Comparison of ENCODE assay signal across 8 mouse cellular contexts in genomic region chr3:101896893-101897292, GRCm38 (mm10). TPM values are rescaled to one million over a fixed set of nuclear protein-coding genes. Genes with fewer than 3 reads are reported as not detected.
A peak's percentile ranks its signal among the peaks of the same experiment; 100 is the strongest.
DNase-seq lines count a peak whose midpoint lies in the region; ATAC-seq and TF ChIP-seq lines count a peak whose summit lies in the region.

No protein-coding gene starts in this region.

- peak; percentile 71 for DNase-seq in kidney, adult 18-20 months
- peak; percentile 79 to 82 for DNase-seq in cerebellum, adult 2 months
- DNase-seq in frontal cortex, adult 2 months (ENCODE audit: extremely low spot score in 1 of 2, low spot score in 1 of 2), result peak; percentile 50 to 83
- DNase-seq in hindlimb bud, embryonic 11.5 days (ENCODE audit: extremely low spot score, low read depth, low spot score), result peak; percentile 74
- DNase-seq in left cerebral cortex, postnatal 14 days (ENCODE audit: low spot score in 2 of 2), result peak; percentile 77 to 85
- DNase-seq in midbrain, postnatal 0 days (ENCODE audit: low spot score), result peak; percentile 96
- DNase-seq in spleen, postnatal 10 days (ENCODE audit: low spot score in 2 of 2), result peak; percentile 23 to 65

- intact Hi-C loops in left cerebral cortex, postnatal 14 days (cut with DNase I), result loop anchor here (5.0 kb wide), 1 partner anchor 165 kb away; no protein-coding TSS in a partner anchor

- peak; percentile 96 for TF ChIP-seq CTCF in cerebellum, adult 2 months (IDR thresholded peaks at IDR 0.05; ENCODE audit: borderline replicate concordance, insufficient read depth, low read depth, low read length)
- peak; percentile 98 for TF ChIP-seq CTCF in midbrain, postnatal 0 days (IDR thresholded peaks at IDR 0.05)

- no peaks in the 10 kb centered on the region for H3K9me3 ChIP-seq in kidney, embryonic 16.5 days (ENCODE audit: low read length)
- no peaks in the 10 kb centered on the region for H3K9me3 ChIP-seq in midbrain, postnatal 0 days (ENCODE audit: low read length)

- no peak overlapping the region for H3K9ac ChIP-seq in kidney, embryonic 16.5 days (replicated peaks; ENCODE audit: low read length)
- H3K9ac ChIP-seq in midbrain, postnatal 0 days (replicated peaks; ENCODE audit: low read length, poor library complexity, severe bottlenecking), result no peak overlapping the region

- no peaks in the 10 kb centered on the region for H3K4me1 ChIP-seq in kidney, embryonic 16.5 days (ENCODE audit: insufficient read depth, low read length)
- H3K4me1 ChIP-seq in cerebellum, adult 2 months (ENCODE audit: control insufficient read depth, insufficient read depth, low read length), result no peaks in the 10 kb centered on the region; the same call in 1 of the 2 replicates
- no peaks in the 10 kb centered on the region for H3K4me1 ChIP-seq in midbrain, postnatal 0 days (ENCODE audit: insufficient read depth, low read length)

- ATAC-seq in kidney, embryonic 16.5 days (ENCODE audit: low FRiP score, low TSS enrichment), result no peak
- peak; percentile 54; the same call in 1 of the 2 replicates for ATAC-seq in midbrain, postnatal 0 days (ENCODE audit: low FRiP score)

- no peak overlapping the region for H3K27ac ChIP-seq in kidney, embryonic 16.5 days (ENCODE audit: low read length)
- no peak overlapping the region for H3K27ac ChIP-seq in cerebellum, adult 2 months (ENCODE audit: insufficient read depth, low read length)
- H3K27ac ChIP-seq in midbrain, postnatal 0 days (ENCODE audit: low read depth, low read length), result no peak overlapping the region

- 26% methylated on average over 9 of the region's 9 CpGs for WGBS in kidney, embryonic 16.5 days
- WGBS in cerebellum, adult 2 months, result 41% methylated on average over 9 of the region's 9 CpGs
- WGBS in midbrain, postnatal 0 days, result 24% methylated on average over 9 of the region's 9 CpGs

- no peak for TF ChIP-seq POLR2A in cerebellum, adult 2 months (IDR thresholded peaks at IDR 0.05; ENCODE audit: borderline replicate concordance, insufficient read depth, low read length)

- no peaks in the 10 kb centered on the region for H3K27me3 ChIP-seq in kidney, embryonic 16.5 days (ENCODE audit: insufficient read depth, low read length)
- no peaks in the 10 kb centered on the region for H3K27me3 ChIP-seq in cerebellum, adult 2 months (ENCODE audit: control insufficient read depth, insufficient read depth, low read length)
- H3K27me3 ChIP-seq in midbrain, postnatal 0 days (ENCODE audit: insufficient read depth, low read length), result no peaks in the 10 kb centered on the region

- no peak overlapping the region for H3K4me3 ChIP-seq in kidney, embryonic 16.5 days (ENCODE audit: low read length)
- no peak overlapping the region for H3K4me3 ChIP-seq in cerebellum, adult 2 months (replicated peaks; ENCODE audit: insufficient read depth, low read depth, low read length)
- H3K4me3 ChIP-seq in midbrain, postnatal 0 days (ENCODE audit: low read depth, low read length), result no peak overlapping the region

- no peak overlapping the region for H3K4me2 ChIP-seq in kidney, embryonic 16.5 days (replicated peaks; ENCODE audit: low read depth, low read length)
- H3K4me2 ChIP-seq in midbrain, postnatal 0 days (ENCODE audit: low read depth, low read length, poor library complexity, severe bottlenecking), result no peak overlapping the region

- no peaks in the 10 kb centered on the region for H3K36me3 ChIP-seq in kidney, embryonic 16.5 days (ENCODE audit: insufficient read depth, low read length)
- no peaks in the 10 kb centered on the region for H3K36me3 ChIP-seq in midbrain, postnatal 0 days (ENCODE audit: insufficient read depth, low read length)

RNA-seq across cellular contexts. Expression of gene Slc22a15, which starts 27.4 kb away (rescaled TPM):
- 3.0 and 3.3 TPM in 2 replicates for polyA plus RNA-seq in kidney, embryonic 16.5 days (2015; fragmentation: Nextera tagmentation; extraction: Ambion mirVana)
- 14.7 and 14.8 TPM in 2 replicates for polyA plus RNA-seq in cerebellum, adult 2 months (2012; rRNA removed)
- polyA plus RNA-seq in frontal cortex, adult 2 months (2012; rRNA removed), result 4.4 and 5.6 TPM in 2 replicates
- total RNA-seq in left cerebral cortex, postnatal 14 days (2021), result 1 to 10 TPM; 8.3 to 9.3 TPM
- total RNA-seq in midbrain, postnatal 0 days (2014; rRNA removed), result 13.2 and 13.5 TPM in 2 replicates
- polyA plus RNA-seq in midbrain, postnatal 0 days (2015; fragmentation: Nextera tagmentation; extraction: Ambion mirVana), result 5.6 and 6.2 TPM in 2 replicates

RNA-seq across cellular contexts. Expression of gene Mab21l3, which starts 48.1 kb away (rescaled TPM):
- 0.78 and 1.0 TPM in 2 replicates for polyA plus RNA-seq in kidney, embryonic 16.5 days (2015; fragmentation: Nextera tagmentation; extraction: Ambion mirVana)
- polyA plus RNA-seq in cerebellum, adult 2 months (2012; rRNA removed), result 0.06 and 0.16 TPM in 2 replicates
- polyA plus RNA-seq in frontal cortex, adult 2 months (2012; rRNA removed), result 0.02 and 0.08 TPM in 2 replicates
- total RNA-seq in left cerebral cortex, postnatal 14 days (2021), result under 1 TPM in 1 of 2 experiments, not detected in 1; 0.20 TPM
- 0.22 and 0.33 TPM in 2 replicates for total RNA-seq in midbrain, postnatal 0 days (2014; rRNA removed)
- not detected in 2 replicates for polyA plus RNA-seq in midbrain, postnatal 0 days (2015; fragmentation: Nextera tagmentation; extraction: Ambion mirVana)

Comparison
In these comparisons a context has a peak if more than half of its experiments do, and no peak if none do; other contexts are left out.
1. DNase-seq: peak in every context shown above with its lines; median percentile 96 in midbrain, postnatal 0 days; 81 in left cerebral cortex, postnatal 14 days; 80 in cerebellum, adult 2 months; 74 in hindlimb bud, embryonic 11.5 days; 71 in kidney, adult 18-20 months; 66 in frontal cortex, adult 2 months; 44 in spleen, postnatal 10 days.